Mouse (Mus musculus): Measurements from ENCODE around the gene Als2cr12.

The Als2cr12 gene

GRCm38 (mm10) chr1:58614424-58614823, 81.4 kb downstream of the Als2cr12 start:
- peak; percentile 22 for DNase-seq (ENCODE audit: low spot score)

GRCm38 (mm10) chr1:58613786-58614185, 82.0 kb downstream of the Als2cr12 start:
- DNase-seq (ENCODE audit: low spot score): peak; percentile 74

- no peak for DNase-seq (ENCODE audit: low spot score)
These were observed 85.2 kb downstream of the Als2cr12 start for GRCm38 (mm10) chr1:58610611-58611010.

- peak; percentile 89 for DNase-seq (ENCODE audit: low spot score)
These were observed 85.6 kb downstream of the Als2cr12 start for GRCm38 (mm10) chr1:58610166-58610565.

GRCm38 (mm10) chr1:58609591-58609990, 86.2 kb downstream of the Als2cr12 start:
- peak; percentile 16 for DNase-seq (ENCODE audit: low spot score)

- DNase-seq (ENCODE audit: low spot score): no peak
These were observed 92.1 kb downstream of the Als2cr12 start for GRCm38 (mm10) chr1:58603738-58604137.

GRCm38 (mm10) chr1:58602681-58603080, 93.1 kb downstream of the Als2cr12 start:
- no peak for DNase-seq (ENCODE audit: low spot score)

Data from adipocyte (in vitro differentiated cells).